Mouse (Mus musculus) neural tube, embryonic 10.5 days (tissue): ENCODE results near the gene Gm10024.
"Not testable (repeated sequence)": the region's sequence is repeated elsewhere in the genome, so short reads cannot be mapped to it uniquely, and the experiment has no call there.

ENCODE experiments used
- DNase-seq: peaks from one replicate; pipeline ENCODE4 v3.0.0-alpha.2; 2017; ENCODE audit warnings: low spot score; ENCODE audit errors: extremely low spot score

Gene Gm10024

DNA sequence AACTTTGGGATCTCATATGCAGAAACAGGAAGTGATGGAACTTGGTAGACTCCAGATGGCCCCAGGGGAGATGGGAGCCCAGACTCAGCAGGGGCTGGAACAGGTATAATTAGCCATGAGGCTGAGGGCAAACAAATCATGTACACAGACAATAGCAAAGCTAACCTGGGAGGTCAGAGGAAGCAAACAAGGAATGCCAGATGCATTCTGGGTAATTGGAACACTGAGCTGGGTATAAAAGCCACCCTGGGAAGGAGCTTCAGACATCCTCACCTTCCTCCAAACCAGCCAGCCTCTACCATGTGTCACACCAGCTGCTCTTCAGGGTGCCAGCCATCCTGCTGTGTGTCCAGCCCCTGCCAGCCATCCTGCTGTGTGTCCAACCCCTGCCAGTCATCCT lies at the start of gene Gm10024:
Gm10024 (plus strand) TSS at position 301 of the 400 bp plus-strand sequence.
- DNase-seq: not testable (repeated sequence)

DNA sequence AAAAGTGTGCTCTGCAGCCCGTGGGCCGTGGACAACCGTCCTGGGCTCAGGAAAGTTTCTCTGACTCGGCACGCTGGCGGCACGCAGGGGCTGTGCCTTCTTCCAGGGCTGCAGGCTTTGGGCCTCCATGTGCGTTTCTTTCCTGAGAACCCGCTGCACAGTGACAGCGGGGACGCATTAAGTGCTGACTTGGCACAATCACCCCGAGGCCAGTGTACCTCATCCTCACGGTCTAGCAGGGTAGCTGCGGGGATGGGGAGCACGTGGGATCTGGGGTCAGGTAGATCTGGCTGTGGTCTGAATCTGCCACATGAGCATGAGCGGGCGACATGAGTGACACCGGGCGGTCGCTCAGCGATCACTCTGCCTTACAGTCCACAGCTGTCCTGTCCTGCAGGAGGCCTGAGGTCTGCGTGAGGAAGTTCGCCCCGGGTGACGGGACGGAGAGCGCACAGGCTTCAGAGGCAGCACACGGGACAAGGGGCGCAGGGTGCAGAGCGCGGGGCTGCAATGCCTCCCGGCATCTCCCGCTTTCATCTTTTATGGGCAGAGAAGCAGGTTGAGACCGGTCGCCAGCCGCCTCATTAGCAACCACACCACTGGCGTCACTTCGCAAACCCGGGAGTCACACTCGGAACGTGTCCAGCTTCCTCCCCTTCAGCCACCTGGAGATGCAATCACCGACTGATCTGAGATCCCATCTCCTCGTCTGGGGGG lies 47.1 kb upstream of the Gm10024 start:
- no peak for DNase-seq

DNA sequence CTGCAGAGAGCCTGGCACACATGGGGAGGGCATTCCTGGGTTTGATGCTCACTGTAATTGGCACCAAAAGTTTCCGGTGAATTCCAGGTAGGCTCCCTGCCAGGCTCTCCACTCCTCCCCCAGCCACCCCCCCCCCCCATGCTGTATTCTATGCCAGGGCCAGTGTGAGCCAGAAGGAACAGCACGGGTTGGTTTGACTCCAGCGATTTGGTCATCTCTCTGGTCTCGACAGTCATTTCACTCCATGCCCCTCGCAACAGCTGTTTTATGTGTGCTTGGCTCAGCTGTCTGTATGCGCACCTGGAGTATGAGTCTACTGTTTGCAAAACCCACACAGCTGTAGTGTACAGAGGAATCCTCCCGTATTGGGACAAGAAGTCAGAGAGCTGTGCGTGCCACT lies 44.9 kb upstream of the Gm10024 start:
- no peak for DNase-seq

DNA sequence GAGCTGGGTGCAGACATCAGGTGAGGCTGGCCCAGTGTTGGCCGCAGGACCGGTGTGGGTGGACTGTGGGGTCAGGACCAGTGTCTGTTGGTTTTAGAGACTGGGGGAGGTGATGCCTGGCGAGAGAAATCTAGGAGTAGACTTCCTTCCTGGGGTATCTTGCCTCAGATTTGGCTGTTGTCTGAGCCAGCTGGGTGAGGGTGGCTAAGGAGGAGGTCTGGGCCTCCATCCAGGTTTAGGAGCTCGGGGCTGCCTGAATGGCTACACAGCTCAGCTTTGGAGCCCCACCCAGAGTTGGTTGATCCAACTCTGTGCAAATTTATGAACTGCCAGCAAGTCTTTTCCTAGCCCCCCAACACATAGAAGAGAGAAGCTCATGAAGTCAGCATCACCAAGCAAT lies 43.9 kb upstream of the Gm10024 start:
- no peak for DNase-seq

DNA sequence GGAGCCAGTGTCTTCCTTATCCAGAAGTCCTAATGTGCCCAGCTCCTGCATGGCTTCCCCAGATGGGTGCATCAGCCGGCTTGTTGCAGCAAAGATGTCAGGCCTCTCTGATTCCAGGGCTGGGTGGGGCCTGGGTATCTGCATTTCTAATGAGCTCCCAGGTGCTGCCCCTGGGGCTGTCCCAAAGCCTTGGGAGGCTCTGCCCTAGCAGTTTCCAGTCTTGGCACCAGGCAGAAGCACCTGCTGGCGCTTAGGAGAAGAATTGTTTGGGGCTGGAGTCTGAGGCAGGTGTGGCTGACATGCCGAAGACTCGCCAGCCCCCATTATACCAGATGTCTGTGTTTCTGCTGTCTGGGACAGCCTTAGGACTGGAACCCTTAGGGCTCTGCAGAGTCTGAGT lies 40.5 kb upstream of the Gm10024 start:
- DNase-seq: no peak

DNA sequence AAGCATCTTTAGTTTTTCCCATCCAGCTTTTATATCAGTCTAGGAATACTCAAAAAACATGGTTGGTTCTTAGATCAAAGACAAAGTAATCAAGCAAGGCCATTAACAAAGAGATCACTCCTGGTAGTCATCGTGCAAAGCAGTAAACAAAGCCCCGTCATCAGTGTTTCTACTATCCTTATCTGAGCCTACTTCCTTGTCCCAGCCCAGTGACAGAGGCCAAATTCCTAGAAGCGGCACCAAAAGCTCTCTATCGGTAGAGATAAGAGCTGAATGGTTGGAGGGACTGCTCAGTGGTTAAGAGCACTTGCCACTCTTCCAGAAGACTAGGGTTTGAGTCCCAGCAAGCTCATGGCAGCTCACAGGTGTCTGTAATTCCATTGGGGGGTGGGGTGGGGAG lies 39.7 kb upstream of the Gm10024 start:
- DNase-seq: no peak

DNA sequence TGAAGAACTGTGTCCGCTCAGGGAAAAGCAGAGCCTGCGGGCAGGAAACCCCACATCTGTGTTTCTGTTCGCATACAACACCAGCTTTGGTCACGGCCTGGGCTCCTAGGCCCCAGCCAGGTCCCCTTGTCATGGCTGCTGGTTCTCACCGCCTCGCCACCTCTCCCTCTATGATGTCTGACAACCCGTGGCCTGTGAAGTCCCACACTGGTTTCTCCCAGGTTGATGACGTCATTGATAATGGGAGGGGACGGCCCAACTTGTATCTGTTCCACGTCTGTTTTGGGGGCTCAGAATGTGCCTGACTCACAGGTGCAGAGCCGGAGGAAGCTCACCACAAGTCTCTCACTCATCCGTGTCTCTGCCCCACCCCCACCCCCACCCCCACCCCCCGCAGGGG lies 37.5 kb upstream of the Gm10024 start:
- DNase-seq: no peak

DNA sequence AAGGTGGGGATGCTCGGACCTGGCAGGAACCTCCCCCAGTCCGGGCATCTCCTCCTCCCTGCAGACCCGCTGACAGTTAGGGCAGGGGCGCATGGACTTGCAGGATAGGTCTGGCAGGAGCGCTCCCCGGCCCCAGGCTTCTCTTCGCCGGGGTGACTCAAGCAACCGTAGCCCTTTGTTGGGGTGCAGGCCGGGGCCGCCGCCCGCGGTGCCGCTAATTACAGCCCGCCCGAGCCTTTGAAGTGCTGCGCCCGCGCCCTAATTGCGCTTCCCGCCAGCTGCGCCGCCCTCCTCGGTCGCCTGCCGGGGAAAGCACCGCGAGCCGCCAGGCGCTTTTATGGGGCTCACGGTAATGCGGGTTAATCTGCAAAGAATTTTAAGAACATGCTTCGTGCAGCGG lies 33.7 kb upstream of the Gm10024 start:
- peak; percentile 39 for DNase-seq

DNA sequence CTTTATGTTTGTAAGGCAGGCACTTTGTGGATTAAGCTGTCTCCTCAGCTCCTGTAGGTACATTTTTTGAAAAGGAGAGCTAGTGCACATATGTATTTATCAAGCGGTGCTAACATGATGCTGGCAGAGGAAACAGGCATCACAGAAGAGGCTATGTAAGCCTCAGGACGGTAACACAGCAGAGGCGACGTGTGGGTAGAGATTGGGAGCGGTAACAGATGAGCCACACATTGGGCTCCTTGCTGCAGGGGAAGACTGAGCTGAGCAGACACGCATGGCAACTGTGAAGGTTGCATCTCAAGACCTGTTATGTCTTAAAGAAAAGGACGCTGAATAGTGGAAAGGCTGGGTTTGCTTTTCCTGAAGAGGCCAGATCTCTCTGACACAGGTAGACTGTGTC lies 28.3 kb upstream of the Gm10024 start:
- no peak for DNase-seq

DNA sequence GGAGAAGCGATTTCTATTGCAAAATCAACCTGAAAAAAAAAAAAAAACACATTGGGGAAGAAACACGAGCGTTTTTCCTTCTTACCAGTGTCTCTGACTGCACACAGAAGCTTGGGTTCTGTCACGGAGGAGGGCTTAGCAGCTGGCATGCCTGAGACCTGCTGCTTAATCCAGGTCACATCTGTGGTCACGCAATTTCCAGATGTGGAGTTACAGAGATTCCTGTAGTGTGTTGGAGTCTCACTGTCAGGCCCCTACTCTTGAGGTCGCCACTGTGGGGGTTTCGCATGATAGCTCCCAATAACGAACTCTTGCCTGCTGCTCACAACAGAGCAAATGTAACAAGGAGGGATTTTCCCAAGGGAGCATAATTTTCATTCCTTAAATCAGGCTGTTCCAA lies 27.1 kb upstream of the Gm10024 start:
- DNase-seq: peak; percentile 33

DNA sequence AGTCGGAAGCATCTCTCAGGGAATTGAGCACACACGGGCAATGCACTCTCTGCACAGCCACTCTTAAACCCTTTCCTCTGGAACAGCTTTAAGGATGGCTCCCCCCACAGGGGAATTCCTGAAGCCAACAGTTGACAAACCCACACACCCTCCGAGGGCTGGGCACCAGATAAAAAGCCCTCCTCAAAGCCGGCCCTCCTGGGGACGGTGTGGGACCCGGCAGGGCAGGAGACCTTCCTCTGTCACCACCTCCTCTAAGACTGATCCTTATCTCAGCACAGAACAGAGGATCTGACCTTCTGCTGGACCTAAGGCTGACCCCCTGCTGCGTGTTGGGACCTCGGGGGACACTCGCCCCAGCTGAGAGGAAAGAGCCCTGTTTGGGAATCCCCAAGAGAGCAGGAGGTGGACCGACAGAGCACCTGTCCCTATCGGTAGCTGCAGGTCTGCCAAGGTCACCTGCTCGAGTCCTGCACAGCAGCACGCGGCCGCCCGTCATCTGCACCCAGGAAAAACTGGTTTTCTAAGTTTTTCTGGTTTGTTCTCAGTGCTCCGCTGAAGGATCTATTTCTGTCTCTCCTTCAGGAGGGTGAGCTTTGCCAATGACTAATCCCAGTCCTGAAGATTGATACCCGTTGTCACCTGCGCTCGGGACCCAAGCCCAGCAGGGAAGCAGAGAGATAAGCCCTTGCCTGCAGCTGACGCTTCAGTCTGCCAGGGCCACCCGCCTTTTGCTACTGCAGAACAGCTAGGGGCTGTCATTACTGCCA lies 25.2 kb upstream of the Gm10024 start, which contains the start of gene Tspear:
Tspear (plus strand) TSS at position 675 of the 770 bp plus-strand sequence.
- no peak for DNase-seq

DNA sequence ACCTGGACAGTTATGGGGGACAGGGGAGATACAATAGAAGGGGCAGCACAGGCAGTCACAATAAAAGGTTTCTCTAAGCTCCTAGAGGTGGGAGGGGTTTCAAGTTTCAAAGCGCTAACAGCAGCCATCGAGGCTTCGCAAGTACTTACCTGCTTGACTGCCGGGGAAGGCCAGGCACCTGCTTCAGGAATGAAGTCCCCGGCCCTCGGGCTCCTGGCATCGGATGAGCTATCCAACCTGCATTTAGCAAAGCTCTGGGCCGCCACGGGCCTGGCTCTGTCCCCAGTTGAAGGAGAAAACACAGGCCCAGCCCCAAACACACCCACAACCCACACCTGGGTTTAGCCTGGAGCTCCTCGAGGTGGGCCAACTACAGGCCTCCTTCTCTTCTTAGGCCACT lies 24.2 kb upstream of the Gm10024 start:
- no peak for DNase-seq

DNA sequence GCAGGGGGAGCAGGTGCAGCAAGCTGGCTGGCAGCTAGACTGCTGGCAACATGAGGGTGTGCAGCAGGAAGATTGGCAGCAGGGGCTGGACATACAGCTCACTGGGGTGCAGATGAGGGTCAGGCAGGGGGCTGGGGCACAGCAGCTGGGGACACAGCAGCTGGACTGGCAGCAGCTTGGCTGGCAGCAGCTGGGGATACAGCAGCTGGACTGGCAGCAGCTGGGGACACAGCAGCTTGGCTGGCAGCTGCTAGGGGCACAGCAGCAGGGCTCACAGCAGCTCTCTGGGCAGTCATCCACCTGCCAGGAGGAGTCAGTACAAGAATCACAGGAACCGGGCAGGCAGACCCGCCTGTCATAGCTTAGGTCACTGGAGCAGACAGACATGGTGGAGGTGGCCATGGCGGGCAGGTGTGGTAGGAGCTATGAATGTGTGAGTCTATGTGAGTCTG lies 20.9 kb upstream of the Gm10024 start, which contains the start of gene Gm19402:
Gm19402 (minus strand) TSS at position 402 of the 452 bp plus-strand sequence.
- DNase-seq: not testable (repeated sequence)

DNA sequence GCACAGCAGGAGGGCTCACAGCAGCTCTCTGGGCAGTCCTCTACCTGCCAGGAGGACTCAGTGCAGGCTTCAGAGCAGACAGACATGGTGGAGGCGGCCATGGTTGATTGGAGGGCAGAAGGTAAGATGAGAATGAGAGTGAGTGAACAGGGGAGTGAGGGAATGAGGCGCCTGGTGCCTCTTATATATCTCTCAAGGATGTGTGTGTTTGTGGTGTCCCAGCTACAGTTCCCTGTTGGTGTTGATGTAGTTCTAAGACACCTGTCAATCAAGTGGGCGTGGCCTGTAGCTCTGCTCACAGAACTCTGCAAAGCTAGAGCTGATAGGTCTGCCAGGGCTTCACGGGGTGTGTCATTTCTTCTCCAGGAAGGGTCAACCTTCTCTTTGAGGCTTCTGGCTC lies 14.1 kb upstream of the Gm10024 start, which contains the start of gene Gm9508:
Gm9508 (minus strand) TSS at position 101 of the 400 bp plus-strand sequence.
- no peak for DNase-seq

DNA sequence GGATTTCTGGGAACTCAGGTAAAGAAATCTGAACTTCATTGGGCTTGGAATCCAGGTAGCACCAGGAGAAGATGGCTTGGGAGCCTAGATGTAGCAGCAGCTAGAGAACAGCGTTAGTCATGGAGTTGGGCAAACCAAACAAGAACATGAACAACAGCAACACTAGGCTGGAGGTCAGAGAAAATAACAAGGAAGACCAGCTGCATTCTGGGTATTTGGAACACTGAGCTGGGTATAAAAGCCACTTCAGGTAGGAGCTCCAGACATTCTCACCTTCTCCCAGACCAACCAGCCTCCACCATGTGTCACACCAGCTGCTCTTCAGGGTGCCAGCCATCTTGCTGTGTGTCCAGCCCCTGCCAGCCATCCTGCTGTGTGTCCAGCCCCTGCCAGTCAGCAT lies 4.9 kb upstream of the Gm10024 start, which contains the start of gene Gm10272:
Gm10272 (plus strand) TSS at position 301 of the 400 bp plus-strand sequence.
- DNase-seq: no peak

DNA sequence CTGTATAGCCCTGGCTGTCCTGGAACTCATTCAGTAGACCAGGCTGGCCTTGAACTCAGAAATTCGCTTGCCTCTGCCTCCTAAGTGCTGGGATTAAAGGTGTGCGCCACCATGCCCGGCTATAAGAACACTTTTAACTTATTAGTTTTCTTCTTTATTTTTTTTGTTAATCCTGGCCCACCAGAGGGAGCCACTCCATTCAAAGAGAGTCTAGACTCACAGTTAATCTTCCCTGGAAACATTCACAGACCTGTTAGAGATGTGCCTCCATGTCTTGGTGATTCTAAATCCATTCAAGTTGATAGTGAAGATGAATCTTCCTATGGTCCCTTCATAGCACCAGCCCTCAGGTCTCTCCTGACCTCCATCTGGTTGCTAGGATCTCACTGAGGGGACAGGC lies 1.4 kb upstream of the Gm10024 start:
- no peak for DNase-seq

DNA sequence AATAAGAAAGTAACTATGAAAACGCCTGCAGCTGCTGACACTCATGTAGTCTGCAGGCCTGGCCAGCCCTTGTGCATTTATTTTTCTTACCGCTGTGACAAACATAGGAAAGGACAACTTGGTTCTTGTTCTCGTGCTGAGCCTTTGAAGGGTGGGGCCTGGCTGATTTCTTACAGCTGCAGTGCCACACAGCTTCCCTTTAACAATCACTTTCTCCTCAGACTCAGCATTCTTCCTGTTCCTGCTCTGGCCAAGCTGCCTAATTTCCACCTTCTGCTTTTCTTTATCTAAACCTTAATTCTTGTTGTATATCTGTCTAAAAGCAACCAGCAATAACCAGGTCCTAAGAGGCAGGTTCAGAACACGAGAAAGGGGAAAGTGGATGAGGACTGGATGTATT lies 2.5 kb downstream of the Gm10024 start:
- no peak for DNase-seq

DNA sequence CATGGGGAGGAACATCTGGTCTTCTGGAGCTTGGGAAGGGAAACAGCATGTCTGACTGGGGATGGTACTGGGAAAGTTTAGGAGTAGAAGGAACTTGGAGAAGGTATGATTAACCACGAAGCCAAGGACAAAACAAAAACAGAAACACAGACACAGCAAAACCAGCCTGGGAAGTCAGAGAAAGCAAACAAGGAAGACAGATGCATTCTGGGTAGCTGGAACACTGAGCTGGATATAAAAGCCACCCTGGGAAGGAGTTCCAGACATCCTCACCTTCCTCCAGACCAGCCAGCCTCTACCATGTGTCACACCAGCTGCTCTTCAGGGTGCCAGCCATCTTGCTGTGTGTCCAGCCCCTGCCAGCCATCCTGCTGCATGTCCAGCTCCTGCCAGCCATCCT lies 4.2 kb downstream of the Gm10024 start, which contains the start of gene Gm10142:
Gm10142 (plus strand) TSS at position 301 of the 400 bp plus-strand sequence.
- DNase-seq: no peak

DNA sequence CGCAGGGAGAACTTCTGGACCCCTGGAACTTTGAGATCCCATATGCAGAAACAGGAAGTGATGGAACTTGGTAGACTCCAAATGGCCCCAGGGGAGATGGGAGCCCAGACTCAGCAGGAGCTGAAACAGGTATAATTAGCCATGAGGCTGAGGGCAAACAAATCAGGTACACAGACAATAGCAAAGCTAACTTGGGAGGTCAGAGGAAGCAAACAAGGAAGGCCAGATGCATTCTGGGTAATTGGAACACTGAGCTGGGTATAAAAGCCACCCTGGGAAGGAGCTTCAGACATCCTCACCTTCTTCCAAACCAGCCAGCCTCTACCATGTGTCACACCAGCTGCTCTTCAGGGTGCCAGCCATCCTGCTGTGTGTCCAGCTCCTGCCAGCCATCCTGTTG lies 9.0 kb downstream of the Gm10024 start, which contains the start of gene Krtap12-1:
Krtap12-1 (plus strand) TSS at position 301 of the 400 bp plus-strand sequence.
- not testable (repeated sequence) for DNase-seq

DNA sequence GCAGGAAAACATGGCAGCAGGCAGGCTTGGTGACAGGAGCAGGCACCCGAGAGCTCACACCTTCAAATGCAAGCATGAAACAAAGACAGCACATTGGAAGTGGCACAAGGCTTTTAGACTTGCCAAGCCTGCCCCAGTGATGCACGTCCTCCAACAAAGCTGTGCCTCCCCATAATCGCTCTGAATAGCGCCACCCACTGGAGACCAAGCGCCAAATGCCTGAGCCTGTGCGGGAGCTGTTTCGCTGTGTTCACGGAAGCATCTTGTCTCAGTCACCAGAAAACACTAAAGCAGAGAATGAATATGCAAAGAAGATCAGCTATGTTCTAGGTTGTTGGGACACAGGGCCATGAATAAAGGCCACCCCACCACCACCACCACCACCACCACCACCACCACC lies 13.6 kb downstream of the Gm10024 start:
- DNase-seq: no peak

DNA sequence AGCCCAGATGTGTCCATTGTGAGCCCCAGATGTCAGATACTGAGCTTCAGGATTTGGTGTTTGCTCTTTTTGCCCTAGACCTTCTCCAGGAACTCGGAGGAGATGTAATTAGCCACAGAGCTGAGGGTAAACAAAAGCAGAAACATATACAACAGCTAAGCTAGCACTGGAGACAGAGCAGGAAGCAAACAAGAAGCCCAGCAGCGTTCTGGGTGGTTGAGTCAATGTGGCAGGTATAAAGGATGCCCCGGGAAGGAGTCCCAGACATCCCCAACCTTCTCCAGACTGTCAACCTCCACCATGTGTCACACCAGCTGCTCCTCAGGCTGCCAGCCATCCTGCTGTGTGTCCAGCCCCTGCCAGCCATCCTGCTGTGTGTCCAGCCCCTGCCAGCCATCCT lies 14.9 kb downstream of the Gm10024 start, which contains the start of gene Gm10100:
Gm10100 (plus strand) TSS at position 301 of the 400 bp plus-strand sequence.
- no peak for DNase-seq

DNA sequence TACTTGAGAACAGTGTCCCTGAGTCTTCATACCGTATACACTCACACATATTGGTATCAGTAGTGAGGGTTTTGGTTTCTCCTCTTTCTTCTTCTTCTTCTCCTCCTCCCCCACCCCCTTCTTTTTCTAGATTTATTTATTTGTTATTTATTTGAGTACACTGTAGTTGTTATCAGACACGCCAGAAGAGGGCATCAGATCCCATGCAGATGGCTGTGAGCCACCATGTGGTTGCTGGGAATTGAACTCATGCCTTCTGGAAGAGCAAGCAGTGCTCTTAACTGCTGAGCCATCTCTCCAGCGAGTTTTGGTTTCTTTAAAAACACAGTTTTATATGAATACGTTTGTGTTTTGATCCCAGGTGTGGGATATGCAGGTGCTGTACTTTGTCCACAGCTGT lies 17.0 kb downstream of the Gm10024 start:
- no peak for DNase-seq
